Mouse (Mus musculus) olfactory bulb, adult 2 months (tissue): Measurements from ENCODE around the gene Cysltr2. TPM values are rescaled to one million over a fixed set of nuclear protein-coding genes. Genes with fewer than 3 reads are reported as not detected.

ENCODE experiments used
- H3K27ac ChIP-seq: fragments of 200-500 bp; 2 replicates; pipeline ENCODE4 v1.5.1; 2012; ENCODE audit warnings: low read depth, low read length; ENCODE audit not compliant: insufficient read depth
- H3K4me1 ChIP-seq: fragments of 200-500 bp; 2 replicates; pipeline ENCODE4 v1.6.1; 2012; ENCODE audit warnings: low read length; ENCODE audit not compliant: control insufficient read depth, insufficient read depth
- H3K4me3 ChIP-seq: fragments of 200-500 bp; 2 replicates; pipeline ENCODE4 v1.5.1; 2012; ENCODE audit warnings: mild to moderate bottlenecking, low read depth, low read length, moderate library complexity; ENCODE audit not compliant: insufficient read depth
- CTCF ChIP-seq: fragments of 200-500 bp; IDR thresholded peaks from 2 replicates; pipeline ENCODE4 v1.5.1; 2012; ENCODE audit warnings: low read depth, mild to moderate bottlenecking, low read length, moderate library complexity; ENCODE audit not compliant: insufficient read depth
- POLR2A ChIP-seq: fragments of 200-500 bp; IDR thresholded peaks from 2 replicates; pipeline ENCODE4 v1.6.1; 2012; ENCODE audit warnings: mild to moderate bottlenecking, low read depth, low read length, moderate library complexity; ENCODE audit not compliant: insufficient read depth
- WGBS: fragments of 180-500 bp; shearing (Covaris S2); methylation state at CpG from one replicate; pipeline ENCODE4 v1.1.7; 2018; 5-methylcytosine and 5-hydroxymethylcytosine counted together
- polyA plus RNA-seq: library from polyadenylated mRNA; stranded (reverse); fragments of >200 nt; gene quantifications from 2 replicates; pipeline ENCODE4 v1.2.4, GENCODE M21; 2012; ENCODE audit warnings: low replicate concordance; ENCODE audit not compliant: missing spikeins, insufficient read depth, insufficient read length

The Cysltr2 gene
- polyA plus RNA-seq, 1 experiment: not detected

DNA sequence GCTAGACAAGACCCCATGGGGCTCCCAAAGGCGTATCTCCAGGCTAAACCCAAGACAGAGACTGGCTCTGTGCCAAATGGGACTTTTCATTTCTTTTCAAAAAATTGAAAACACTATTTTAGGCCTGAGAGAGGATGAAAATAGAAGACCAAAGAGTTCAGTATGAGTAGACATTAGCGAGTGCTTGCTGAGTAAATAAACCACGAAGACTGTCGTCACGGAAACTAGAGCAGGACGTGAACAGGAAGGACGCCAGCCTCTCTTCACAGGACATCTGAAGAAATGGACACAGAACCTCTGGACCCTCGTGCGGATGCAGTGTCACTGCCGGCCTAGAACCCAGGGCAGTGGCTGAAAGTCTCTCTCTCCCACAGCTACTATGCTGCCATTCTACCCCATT lies 8.8 kb upstream of the Cysltr2 start:
- Histone ChIP-seq H3K4me3 (no peak overlapping the region), H3K27ac (no peak overlapping the region), H3K4me1 (no peaks in the 10 kb centered on the region)
- WGBS: 64% methylated on average over 10 of the region's 10 CpGs
- no peak for TF ChIP-seq CTCF
- TF ChIP-seq POLR2A: no peak

DNA sequence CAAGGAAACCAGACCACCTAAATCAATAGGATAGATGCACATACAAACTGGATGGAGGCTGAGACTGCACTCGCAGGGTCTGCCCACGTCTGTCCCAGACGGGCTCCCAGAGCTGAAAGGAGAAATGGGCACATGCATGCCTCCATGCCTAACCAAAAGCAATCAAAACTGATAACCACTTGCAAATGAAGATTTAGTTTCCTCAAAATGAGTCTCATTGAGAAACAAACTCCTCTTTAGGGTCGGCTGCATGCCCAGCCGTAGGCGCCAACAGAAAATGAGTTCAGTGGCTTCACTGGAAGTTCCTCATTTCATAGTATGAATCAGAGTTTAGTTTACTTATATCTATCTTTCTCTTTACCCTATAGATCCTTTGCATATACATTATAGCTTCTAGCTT lies 7.9 kb upstream of the Cysltr2 start:
- H3K27ac ChIP-seq: no peak overlapping the region
- WGBS: 95% methylated on average over 6 of the region's 6 CpGs
- H3K4me3 ChIP-seq: no peak overlapping the region
- no peaks in the 10 kb centered on the region for H3K4me1 ChIP-seq
- TF ChIP-seq CTCF: no peak
- TF ChIP-seq POLR2A: no peak

DNA sequence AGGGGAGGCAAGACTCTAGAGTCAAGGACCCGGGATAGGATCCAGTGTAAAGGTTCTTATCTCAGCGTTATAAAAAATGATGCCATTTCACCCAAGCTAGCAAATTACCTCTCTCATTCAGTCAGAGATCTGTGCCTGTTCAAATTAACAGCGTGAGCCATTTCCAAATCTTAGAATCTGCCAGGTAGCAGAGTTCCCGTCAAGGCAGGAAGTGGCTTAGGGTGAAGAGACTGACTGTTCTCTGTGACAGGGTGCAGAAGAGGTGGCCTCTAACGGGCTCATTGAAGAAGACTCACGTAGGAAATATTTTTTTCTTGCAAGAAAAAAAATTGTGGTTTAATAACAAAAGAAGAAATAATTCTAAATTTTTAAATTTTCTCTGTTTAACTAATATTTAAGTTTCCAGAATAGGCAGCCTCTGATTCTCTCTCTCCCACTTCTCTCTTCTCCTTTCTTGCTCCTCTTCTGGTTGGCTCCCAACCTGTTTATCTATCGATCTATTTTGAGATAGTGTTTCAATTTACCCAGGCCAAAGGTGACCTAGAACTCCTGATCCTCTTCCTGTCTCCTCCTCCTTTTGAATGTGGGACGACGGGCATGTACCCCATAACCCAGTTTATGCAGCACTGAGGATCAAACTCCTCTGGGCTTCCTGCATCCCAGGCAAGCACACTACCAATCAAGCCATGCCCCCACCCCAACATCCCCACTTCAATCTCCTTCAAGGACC lies 3.5 kb downstream of the Cysltr2 start:
- no peak for TF ChIP-seq POLR2A
- no peak for TF ChIP-seq CTCF
- no peak overlapping the region for H3K4me3 ChIP-seq
- WGBS: 85% methylated on average over 9 of the region's 9 CpGs
- H3K4me1 ChIP-seq: no peaks in the 10 kb centered on the region
- no peak overlapping the region for H3K27ac ChIP-seq

DNA sequence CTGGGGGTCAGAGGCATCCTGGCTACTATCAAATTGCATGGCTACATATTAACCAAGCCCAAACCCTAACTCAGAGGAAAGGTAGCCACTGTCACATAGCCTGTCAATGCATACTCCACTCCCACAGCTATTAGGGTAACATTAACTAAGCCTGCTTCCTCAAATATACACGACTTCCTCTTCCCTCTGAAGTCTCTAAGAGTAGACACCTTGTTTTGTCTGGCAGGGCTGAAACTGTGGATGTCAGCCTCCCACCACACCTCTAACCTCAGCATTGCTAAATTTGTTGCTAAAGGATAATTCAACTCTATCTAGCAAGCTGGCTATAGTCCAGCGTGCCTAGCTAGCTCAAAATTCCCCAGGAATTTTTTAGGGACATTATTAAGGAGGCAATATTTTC lies 7.2 kb downstream of the Cysltr2 start:
- H3K4me3 ChIP-seq: no peak overlapping the region
- no peak for TF ChIP-seq POLR2A
- no peak for TF ChIP-seq CTCF
- H3K27ac ChIP-seq: no peak overlapping the region
- H3K4me1 ChIP-seq: no peaks in the 10 kb centered on the region
- WGBS: 76% methylated on average over 2 of the region's 2 CpGs

DNA sequence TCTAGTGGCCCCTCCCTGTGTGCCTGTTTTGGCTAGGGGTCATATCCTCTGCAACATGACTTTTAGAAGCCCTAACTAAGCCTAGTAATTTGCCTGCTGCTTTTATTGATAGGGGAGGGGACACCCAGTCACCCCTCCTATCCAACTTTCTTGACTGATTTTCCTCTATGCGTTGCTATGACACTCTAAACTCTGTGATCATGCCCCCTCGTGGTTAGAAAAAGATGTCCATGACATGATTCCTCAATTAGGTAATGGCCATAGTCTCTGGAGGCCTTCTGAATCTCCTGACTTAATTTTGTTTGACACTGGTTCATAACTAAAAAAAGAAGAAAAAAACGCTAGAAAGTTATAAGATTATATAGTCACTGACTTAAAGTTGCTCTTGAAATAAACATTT lies 15.6 kb downstream of the Cysltr2 start:
- WGBS: 54% methylated on average over 3 of the region's 3 CpGs
- no peak overlapping the region for H3K27ac ChIP-seq
- no peak overlapping the region for H3K4me3 ChIP-seq
- H3K4me1 ChIP-seq: no peaks in the 10 kb centered on the region
- TF ChIP-seq CTCF (no peak), POLR2A (no peak)

DNA sequence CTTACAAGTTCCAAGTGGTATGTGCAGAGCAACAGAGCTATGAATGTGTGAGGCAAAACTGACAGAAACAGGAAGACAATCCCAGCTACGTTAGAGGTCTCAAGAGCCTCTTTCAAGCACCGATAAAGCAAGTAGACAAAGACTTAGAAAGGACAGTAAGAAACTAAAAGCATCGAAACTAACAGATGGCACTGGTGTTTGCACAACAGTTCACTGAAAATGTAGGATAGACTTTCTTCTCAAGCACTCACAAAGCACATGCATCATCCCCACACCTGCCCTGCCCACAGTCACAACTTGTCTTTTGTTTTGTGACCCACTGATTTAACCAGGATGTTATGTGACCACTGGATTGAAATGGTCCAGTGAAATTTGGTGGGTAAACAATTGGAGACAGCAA lies 17.7 kb downstream of the Cysltr2 start:
- 87% methylated on average over 3 of the region's 3 CpGs for WGBS
- TF ChIP-seq POLR2A (no peak), CTCF (no peak)
- H3K27ac ChIP-seq: no peak overlapping the region

DNA sequence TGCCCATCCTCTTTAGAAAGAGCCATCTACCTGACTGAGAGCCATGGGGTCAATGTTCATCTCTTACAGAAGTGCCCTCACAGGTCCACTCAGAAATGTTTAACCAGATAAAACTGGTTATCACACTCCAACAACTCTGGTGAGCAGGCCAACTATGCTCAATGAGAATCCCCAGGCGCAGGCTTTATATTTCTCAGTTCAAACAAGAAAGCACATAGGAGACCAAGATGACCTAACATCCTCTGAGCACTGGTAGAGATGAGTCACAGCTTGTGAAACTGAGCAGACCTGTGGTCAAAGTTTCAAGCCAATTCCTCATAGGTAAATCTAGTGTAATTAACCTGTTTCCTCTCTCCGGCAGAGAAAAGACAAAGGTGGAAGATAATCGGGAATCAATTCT lies 31.6 kb downstream of the Cysltr2 start:
- no peak for TF ChIP-seq POLR2A
- TF ChIP-seq CTCF: no peak
- no peak overlapping the region for H3K27ac ChIP-seq
- no peaks in the 10 kb centered on the region for H3K4me1 ChIP-seq
- no peak overlapping the region for H3K4me3 ChIP-seq
- WGBS: 98% methylated on average over 3 of the region's 3 CpGs

More for the DNA sequence above, 17.7 kb downstream of the Cysltr2 start:
- Histone ChIP-seq H3K4me1 (no peaks in the 10 kb centered on the region), H3K4me3 (no peak overlapping the region)

DNA sequence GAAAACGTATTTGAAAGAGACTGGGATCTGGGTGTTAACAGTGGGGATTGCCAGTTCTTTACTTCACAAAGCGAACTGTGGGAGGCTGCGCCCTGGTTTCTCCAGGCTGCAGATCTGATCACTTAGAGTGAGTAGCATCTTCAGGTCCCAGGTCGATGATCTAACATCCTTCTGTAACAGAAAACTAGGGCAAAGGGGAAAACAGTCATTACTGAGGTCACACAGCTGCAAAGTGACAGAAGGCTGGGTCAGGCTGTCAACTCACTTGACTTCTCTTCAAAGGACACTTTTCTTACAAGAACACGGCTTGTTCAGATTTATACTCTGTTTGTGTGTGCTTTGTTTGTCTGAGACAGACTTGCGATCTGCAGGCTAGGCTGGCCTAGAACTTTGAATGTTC lies 33.5 kb downstream of the Cysltr2 start:
- no peak for TF ChIP-seq POLR2A
- TF ChIP-seq CTCF: no peak
- 78% methylated on average over 6 of the region's 6 CpGs for WGBS
- Histone ChIP-seq H3K4me3 (no peak overlapping the region), H3K4me1 (no peaks in the 10 kb centered on the region), H3K27ac (no peak overlapping the region)

DNA sequence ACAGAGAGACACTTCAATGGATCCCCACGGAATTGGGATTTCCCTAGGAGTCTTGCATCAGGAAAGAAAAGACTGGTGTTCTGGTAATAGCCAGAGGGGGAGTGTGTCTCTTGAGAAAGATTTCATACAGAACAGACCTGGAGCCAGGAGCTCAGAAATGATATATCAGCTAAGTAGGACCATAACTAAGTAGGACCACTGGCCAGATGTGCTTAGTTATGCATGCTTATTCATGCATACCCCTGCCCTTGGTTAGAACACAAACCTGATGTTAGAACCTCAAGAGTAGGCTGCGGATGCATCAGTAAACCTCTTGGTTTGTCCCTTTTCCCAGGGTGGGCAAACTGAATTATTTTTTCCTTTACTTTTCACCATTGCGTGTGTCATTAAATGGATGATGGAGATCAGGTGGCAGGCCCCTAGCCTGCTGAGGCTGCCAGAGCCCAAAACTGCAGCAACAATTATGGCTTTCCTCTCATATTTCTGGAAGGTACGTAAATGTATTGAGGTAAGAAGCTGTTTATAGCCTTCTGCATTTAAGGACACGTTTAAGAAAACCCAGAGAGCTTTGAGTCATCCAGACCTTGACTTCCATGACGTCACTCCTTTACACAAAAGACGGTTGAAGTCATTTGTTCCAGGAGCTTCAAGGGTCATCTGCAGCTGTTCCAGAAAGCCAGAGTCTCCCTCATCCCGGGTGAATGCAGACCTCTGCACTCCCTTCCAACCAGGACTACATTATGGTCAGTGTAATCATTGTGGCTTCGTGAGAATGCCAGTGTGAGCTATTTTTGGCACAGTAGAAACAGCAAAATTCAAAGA lies 35.0 kb downstream of the Cysltr2 start:
- no peak for TF ChIP-seq CTCF
- no peak for TF ChIP-seq POLR2A
- Histone ChIP-seq H3K4me1 (no peaks in the 10 kb centered on the region), H3K4me3 (no peak overlapping the region), H3K27ac (no peak overlapping the region)
- 51% methylated on average over 9 of the region's 9 CpGs for WGBS
